Mouse (Mus musculus) MEL (cell line): ENCODE data around the gene 4921517D22Rik. TPM values are rescaled to one million over a fixed set of nuclear protein-coding genes. Genes with fewer than 3 reads are reported as not detected.

Source experiments
- DNase-seq: peaks from one replicate; pipeline ENCODE4 v3.0.0; 2011; ENCODE audit warnings: low read depth, low spot score
- H3K27ac ChIP-seq: 2 replicates; pipeline ENCODE4 v1.5.1; 2012; ENCODE audit warnings: low read depth, mild to moderate bottlenecking, control low read depth, low read length, moderate library complexity; ENCODE audit not compliant: control insufficient read depth
- H3K27me3 ChIP-seq, 2 experiments: fragments of 150-350 bp in 1 of 2; sonication (generic) in 1 of 2; 2 replicates each; pipeline ENCODE4 v1.6.1; 2012; ENCODE audit warnings: low read length in 2 of 2, mild to moderate bottlenecking in 2 of 2, improper control_type of control experiment in 1 of 2, moderate library complexity in 1 of 2; ENCODE audit not compliant: insufficient read depth in 2 of 2, control insufficient read depth in 1 of 2
- H3K36me3 ChIP-seq, 2 experiments: 2 replicates each; pipeline ENCODE4 v1.6.1; 2012 to 2014; ENCODE audit warnings: low read length in 2 of 2, improper control_type of control experiment in 1 of 2, inconsistent platforms in 1 of 2, mild to moderate bottlenecking in 1 of 2; ENCODE audit not compliant: insufficient read depth in 2 of 2, control insufficient read depth in 1 of 2
- H3K4me1 ChIP-seq, 2 experiments: fragments of 150-350 bp in 1 of 2; sonication (generic) in 1 of 2; 2 replicates each; pipeline ENCODE4 v1.6.1; 2012; ENCODE audit warnings: low read length in 2 of 2, improper control_type of control experiment in 1 of 2, mild to moderate bottlenecking in 1 of 2; ENCODE audit not compliant: insufficient read depth in 2 of 2, control insufficient read depth in 1 of 2
- H3K4me3 ChIP-seq, 2 experiments: fragments of 150-350 bp in 1 of 2; sonication (generic) in 1 of 2; 2 replicates each; pipeline ENCODE4 v1.5.1; 2012; ENCODE audit warnings: low read depth in 2 of 2, low read length in 2 of 2, mild to moderate bottlenecking in 2 of 2, moderate library complexity in 2 of 2, control low read depth in 1 of 2, improper control_type of control experiment in 1 of 2; ENCODE audit not compliant: control insufficient read depth in 1 of 2, insufficient read depth in 1 of 2
- H3K79me2 ChIP-seq: 2 replicates; pipeline ENCODE4 v1.6.1; 2012; ENCODE audit warnings: mild to moderate bottlenecking, low read length, moderate library complexity; ENCODE audit not compliant: control insufficient read depth, poor library complexity, insufficient read depth
- H3K9ac ChIP-seq: 2 replicates; pipeline ENCODE4 v1.6.1; 2012; ENCODE audit warnings: low read depth, mild to moderate bottlenecking, control low read depth, low read length, moderate library complexity; ENCODE audit not compliant: control insufficient read depth, poor library complexity, severe bottlenecking
- H3K9me3 ChIP-seq: fragments of 150-350 bp; sonication (generic); replicated peaks from 2 replicates; pipeline ENCODE4 v1.6.1; 2012; ENCODE audit warnings: mild to moderate bottlenecking, low read length, improper control_type of control experiment, moderate library complexity; ENCODE audit not compliant: insufficient read depth
- CHD2 ChIP-seq: IDR thresholded peaks from 2 replicates; pipeline ENCODE4 v1.6.1; 2011; ENCODE audit warnings: low read length, improper control_type of control experiment
- CTCF ChIP-seq, 3 experiments: IDR thresholded peaks in 2 of 3; conservative IDR thresholded peaks in 1 of 3; 2 replicates each; pipeline ENCODE4 v1.5.1; 2011 to 2012; ENCODE audit warnings: low read length in 3 of 3, low read depth in 2 of 3, mild to moderate bottlenecking in 2 of 3, improper control_type of control experiment in 1 of 3, inconsistent platforms in 1 of 3, mixed read lengths in 1 of 3, moderate library complexity in 1 of 3; ENCODE audit not compliant: control insufficient read depth in 1 of 3, insufficient read depth in 1 of 3, poor library complexity in 1 of 3, severe bottlenecking in 1 of 3
- E2F4 ChIP-seq: IDR thresholded peaks from 2 replicates; pipeline ENCODE4 v1.6.1; 2011; ENCODE audit warnings: low read depth, low read length, improper control_type of control experiment, borderline replicate concordance
- ETS1 ChIP-seq: IDR thresholded peaks from 2 replicates; pipeline ENCODE4 v1.6.1; 2012; ENCODE audit warnings: low read depth, mild to moderate bottlenecking, inconsistent platforms, low read length, improper control_type of control experiment, moderate library complexity
- GABPA ChIP-seq: IDR thresholded peaks from 2 replicates; pipeline ENCODE4 v1.6.1; 2012; ENCODE audit warnings: low read depth, mild to moderate bottlenecking, inconsistent platforms, low read length, improper control_type of control experiment, moderate library complexity
- GATA1 ChIP-seq: IDR thresholded peaks from 2 replicates; pipeline ENCODE4 v1.6.1; 2011; ENCODE audit warnings: low read depth, low read length, improper control_type of control experiment
- KAT2A ChIP-seq: conservative IDR thresholded peaks from 2 replicates; pipeline ENCODE4 v1.6.1; 2012; ENCODE audit warnings: low read depth, low read length, improper control_type of control experiment, inconsistent platforms
- MAFK ChIP-seq: IDR thresholded peaks from 2 replicates; pipeline ENCODE4 v1.6.1; 2011; ENCODE audit warnings: low read depth, mild to moderate bottlenecking, low read length, improper control_type of control experiment, borderline replicate concordance
- MAX ChIP-seq: IDR thresholded peaks from 2 replicates; pipeline ENCODE4 v1.6.1; 2011; ENCODE audit warnings: low read length, improper control_type of control experiment
- MAZ ChIP-seq: IDR thresholded peaks from 2 replicates; pipeline ENCODE4 v1.6.1; 2012; ENCODE audit warnings: low read depth, mild to moderate bottlenecking, inconsistent platforms, low read length, improper control_type of control experiment
- MXI1 ChIP-seq: IDR thresholded peaks from 2 replicates; pipeline ENCODE4 v1.6.1; 2011; ENCODE audit warnings: mild to moderate bottlenecking, low read depth, low read length, improper control_type of control experiment
- MYB ChIP-seq: IDR thresholded peaks from 2 replicates; pipeline ENCODE4 v1.6.1; 2011; ENCODE audit warnings: mild to moderate bottlenecking, low read depth, low read length, improper control_type of control experiment
- NELFE ChIP-seq: IDR thresholded peaks from 2 replicates; pipeline ENCODE4 v1.6.1; 2011; ENCODE audit warnings: low read depth, low read length, improper control_type of control experiment
- POLR2A ChIP-seq, 2 experiments: IDR thresholded peaks; 2 replicates each; pipeline ENCODE4 v1.6.1; 2011 to 2012; ENCODE audit warnings: low read length in 2 of 2, mild to moderate bottlenecking in 2 of 2, control low read depth in 1 of 2, improper control_type of control experiment in 1 of 2, low read depth in 1 of 2, moderate library complexity in 1 of 2; ENCODE audit not compliant: control insufficient read depth in 1 of 2, insufficient read depth in 1 of 2, poor library complexity in 1 of 2
- POLR2AphosphoS2 ChIP-seq: IDR thresholded peaks from 2 replicates; pipeline ENCODE4 v1.6.1; 2011; ENCODE audit warnings: low read length, improper control_type of control experiment
- RCOR1 ChIP-seq: IDR thresholded peaks from 2 replicates; pipeline ENCODE4 v1.6.1; 2012; ENCODE audit warnings: low read depth, mild to moderate bottlenecking, inconsistent platforms, low read length, improper control_type of control experiment
- TAL1 ChIP-seq: IDR thresholded peaks from 2 replicates; pipeline ENCODE4 v1.6.1; 2012; ENCODE audit warnings: mild to moderate bottlenecking, inconsistent platforms, low read length, moderate library complexity, mixed read lengths
- ZKSCAN1 ChIP-seq: IDR thresholded peaks from 2 replicates; pipeline ENCODE4 v1.6.1; 2012; ENCODE audit warnings: low read depth, mild to moderate bottlenecking, inconsistent platforms, low read length, improper control_type of control experiment, moderate library complexity
- ZMIZ1 ChIP-seq: IDR thresholded peaks from 2 replicates; pipeline ENCODE4 v1.6.1; 2012; ENCODE audit warnings: low read depth, mild to moderate bottlenecking, inconsistent platforms, low read length, improper control_type of control experiment, moderate library complexity
- ZNF384 ChIP-seq: IDR thresholded peaks from 2 replicates; pipeline ENCODE4 v1.6.1; 2012; ENCODE audit warnings: low read depth, mild to moderate bottlenecking, inconsistent platforms, low read length, improper control_type of control experiment
- polyA plus RNA-seq, 2 experiments: library from polyadenylated mRNA; stranded (reverse) in 1 of 2; unstranded in 1 of 2; fragments of >175 nt in 1 of 2; fragments of >200 nt in 1 of 2; gene quantifications; 2 replicates each; pipeline versions ENCODE4 v1.2.1 to v1.2.4; 2012; ENCODE audit warnings: low replicate concordance in 2 of 2, low read depth in 1 of 2; ENCODE audit not compliant: insufficient read length in 2 of 2, insufficient read depth in 1 of 2, missing spikeins in 1 of 2
- total RNA-seq: library from RNA; depleted of rRNA; stranded (reverse); fragments of 300-350 nt; gene quantifications from 2 replicates; pipeline ENCODE4 v1.2.3, GENCODE M21; 2012

The 4921517D22Rik gene
- total and polyA plus RNA-seq, 3 experiments = not detected

DNA sequence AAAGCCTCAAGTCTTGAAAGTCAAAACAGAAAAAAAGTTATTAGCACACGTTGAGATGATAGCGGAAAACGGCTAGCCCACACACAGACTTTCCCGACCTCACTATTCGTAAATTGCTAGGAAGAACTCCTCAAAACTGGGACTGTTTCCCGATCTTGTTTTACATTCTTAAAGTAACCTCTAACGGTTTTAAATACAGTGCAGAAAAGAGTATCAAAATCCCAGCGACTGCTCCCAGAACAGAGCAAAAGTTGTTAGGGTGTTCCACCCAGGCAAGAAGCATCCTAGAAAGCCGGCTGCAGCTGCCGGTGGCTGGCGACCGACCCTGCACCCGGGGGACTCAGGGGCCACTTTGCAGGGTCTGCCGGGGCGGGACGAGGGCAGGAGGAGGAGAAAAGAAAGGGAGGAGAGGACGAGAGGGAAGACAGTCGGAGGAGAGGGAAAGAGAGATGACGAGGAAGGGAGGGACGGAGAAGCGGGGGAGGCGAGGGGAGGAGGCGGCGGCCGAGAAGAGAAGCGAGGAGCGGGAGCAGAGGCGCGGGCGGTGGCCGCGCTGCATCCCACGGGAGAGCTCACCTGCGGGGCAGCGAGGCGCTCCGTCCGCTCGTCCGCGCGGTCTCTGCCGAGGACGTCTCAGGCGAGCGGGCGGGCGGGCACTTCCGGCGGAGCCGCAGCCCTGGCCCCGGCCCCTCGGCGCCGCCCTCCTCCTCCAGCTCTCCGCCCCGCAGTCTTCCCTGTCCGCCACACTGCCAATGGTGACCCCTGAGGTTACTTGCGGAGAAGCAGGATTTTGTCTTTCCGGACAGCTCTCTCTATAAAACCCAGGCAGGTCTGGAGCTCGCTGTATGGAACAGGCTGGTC, 18.5 kb downstream of the 4921517D22Rik start, which contains the start of gene Golm1 (continued):
- TF ChIP-seq CTCF (IDR thresholded peaks at IDR 0.05 in 2 of 3, conservative IDR thresholded peaks at IDR 0.05 in 1 of 3; ENCODE audit: control insufficient read depth in 1 of 3, insufficient read depth in 1 of 3, low read depth in 2 of 3, low read length in 3 of 3, poor library complexity in 1 of 3, severe bottlenecking in 1 of 3) (no peak), KAT2A (no peak), MXI1 (peak; percentile 53), E2F4 (no peak), ZKSCAN1 (no peak), ZMIZ1 (peak; percentile 34; the same call in 1 of the 2 replicates), MAFK (no peak), MAX (no peak; the same call in 1 of the 2 replicates), POLR2AphosphoS2 (no peak), MYB (no peak), TAL1 (no peak)

DNA sequence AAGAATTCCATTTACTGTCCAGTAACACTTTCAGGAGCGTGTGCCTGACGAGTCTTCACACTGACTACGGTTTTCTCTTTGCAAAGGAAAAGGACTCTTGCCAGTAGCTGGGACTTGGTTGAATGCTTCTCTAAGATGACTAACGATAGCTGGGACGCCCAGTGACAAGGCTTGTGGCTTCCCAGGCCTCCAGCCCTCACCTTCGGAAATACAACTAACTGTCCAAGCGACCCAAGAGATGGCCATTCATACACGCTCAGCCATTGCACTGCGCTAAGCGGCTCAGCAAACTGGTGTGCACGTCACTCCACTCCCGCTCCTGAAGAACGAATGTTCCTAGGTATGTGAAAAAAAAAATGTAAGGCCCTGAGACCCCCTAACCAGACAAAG, 19.2 kb downstream of the 4921517D22Rik start:
- TF ChIP-seq MAZ (no peak), MYB (0 out of 2 replicates have a peak, but pooled peaks have one; percentile 7), ETS1 (no peak), NELFE (0 out of 2 replicates have a peak, but pooled peaks have one; percentile 21), ZNF384 (no peak), E2F4 (no peak), MAX (peak; percentile 17; the same call in 1 of the 2 replicates), RCOR1 (no peak), GATA1 (no peak), POLR2A (IDR thresholded peaks at IDR 0.05; ENCODE audit: control insufficient read depth in 1 of 2, insufficient read depth in 1 of 2, low read depth in 1 of 2, low read length in 2 of 2, poor library complexity in 1 of 2) (no peak), GABPA (no peak), CHD2 (no peak)
- Histone ChIP-seq H3K4me1 (peaks cover 12 to 28% of the 10 kb centered on the region in 2 experiments), H3K36me3 (peaks cover 0 to 18% of the 10 kb centered on the region in 2 experiments; a peak in 2 of 4 replicates), H3K9me3 (no peaks in the 10 kb centered on the region), H3K4me3 (peak overlapping the region; percentile 79 to 99), H3K79me2 (peaks cover 21% of the 10 kb centered on the region), H3K9ac (peak overlapping the region; percentile 76), H3K27ac (peak overlapping the region; percentile 45), H3K27me3 (no peaks in the 10 kb centered on the region)
- no peak for DNase-seq
